In the genomic region with DNA sequence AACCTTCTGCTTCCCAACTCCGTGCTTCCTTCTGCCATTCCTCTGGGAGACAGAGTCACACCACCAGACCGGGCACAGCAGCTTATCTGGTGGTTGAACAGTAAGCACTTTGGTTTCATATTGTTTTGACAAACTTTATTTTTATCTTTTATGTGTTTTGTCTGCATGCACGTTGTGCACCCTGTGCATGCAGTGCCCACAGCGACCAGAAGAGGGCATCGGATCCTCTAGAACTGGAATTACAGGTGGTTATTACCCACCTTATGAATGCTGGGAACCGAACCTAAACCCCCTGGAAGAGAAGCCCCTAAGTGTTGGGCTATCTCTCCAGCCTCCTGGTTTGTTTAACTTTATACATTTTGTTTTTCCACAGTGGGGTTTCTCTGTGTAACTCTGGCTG, we compare ENCODE assay signal across 16 mouse cellular contexts.
DNase-seq lines count a peak whose midpoint lies in the region; ATAC-seq and TF ChIP-seq lines count a peak whose summit lies in the region.
"Had no signal": no experiment of that assay in that cellular context is flagged by ENCODE, and none has a peak within 500 bp of the region (broad histone marks: within the 10 kb centered on the region; RNA-seq: fewer than 3 reads in every experiment).

No protein-coding gene starts in this region.

- in situ Hi-C loops in ES-E14 (cut with MboI; ENCODE audit: low sequenced_read_pairs in 2 of 2, unreplicated experiment in 2 of 2): no loop called here

- H3K27ac ChIP-seq in hindbrain, postnatal 0 days: no peak overlapping the region
- no peak overlapping the region for H3K27ac ChIP-seq in hindbrain, embryonic 11.5 days (ENCODE audit: low read depth, low read length)
- H3K27ac ChIP-seq in liver, postnatal 0 days (ENCODE audit: low read depth): no peak overlapping the region
- no peak overlapping the region for H3K27ac ChIP-seq in liver, embryonic 11.5 days (ENCODE audit: low read depth, low read length)
- no peak overlapping the region for H3K27ac ChIP-seq in ES-E14 (ENCODE audit: insufficient read depth, low read depth, low read length, poor library complexity, severe bottlenecking)
- no peak overlapping the region for H3K27ac ChIP-seq in embryonic fibroblast, embryonic 13.5 days (ENCODE audit: insufficient read depth, low read length)
- H3K27ac ChIP-seq: embryonic facial prominence, embryonic 12.5 days; limb, embryonic 13.5 days; lung, embryonic 15.5 days had no signal

- TF ChIP-seq CTCF in hindbrain, postnatal 0 days (IDR thresholded peaks at IDR 0.05; ENCODE audit: low read depth): peak; percentile 35; the same call in 1 of the 2 replicates
- peak; percentile 12; the same call in 1 of the 2 replicates for TF ChIP-seq CTCF in liver, postnatal 0 days (IDR thresholded peaks at IDR 0.05; ENCODE audit: low read depth)
- TF ChIP-seq CTCF in embryonic fibroblast, embryonic 13.5 days (IDR thresholded peaks at IDR 0.05; ENCODE audit: borderline replicate concordance, insufficient read depth, low read length): peak; percentile 12; the same call in 1 of the 2 replicates

- no peak for ATAC-seq in hindbrain, postnatal 0 days
- no peak for ATAC-seq in hindbrain, embryonic 11.5 days (ENCODE audit: low FRiP score)
- ATAC-seq in liver, postnatal 0 days: no peak
- no peak for ATAC-seq in liver, embryonic 11.5 days (replicated peaks; ENCODE audit: low FRiP score)
- ATAC-seq: forebrain, embryonic 16.5 days had no signal

- H3K4me3 ChIP-seq in hindbrain, postnatal 0 days (ENCODE audit: low read length): no peak overlapping the region
- no peak overlapping the region for H3K4me3 ChIP-seq in hindbrain, embryonic 11.5 days (ENCODE audit: low read depth, low read length)
- no peak overlapping the region for H3K4me3 ChIP-seq in liver, postnatal 0 days (ENCODE audit: low read depth, low read length)
- no peak overlapping the region for H3K4me3 ChIP-seq in liver, embryonic 11.5 days (ENCODE audit: low read depth, low read length)
- no peak overlapping the region for H3K4me3 ChIP-seq in ES-E14 (ENCODE audit: insufficient read depth in 1 of 2, low read depth in 1 of 2, low read length in 2 of 2, poor library complexity in 1 of 2, severe bottlenecking in 1 of 2)
- no peak overlapping the region for H3K4me3 ChIP-seq in embryonic fibroblast, embryonic 13.5 days (ENCODE audit: insufficient read depth, low read length)
- H3K4me3 ChIP-seq: embryonic facial prominence, embryonic 12.5 days; limb, embryonic 13.5 days; lung, embryonic 15.5 days had no signal

- H3K27me3 ChIP-seq in hindbrain, postnatal 0 days (ENCODE audit: insufficient read depth, low read length): no peaks in the 10 kb centered on the region
- no peaks in the 10 kb centered on the region for H3K27me3 ChIP-seq in hindbrain, embryonic 11.5 days (ENCODE audit: control insufficient read depth, insufficient read depth, low read length)
- H3K27me3 ChIP-seq in liver, postnatal 0 days (ENCODE audit: insufficient read depth, low read length): no peaks in the 10 kb centered on the region
- no peaks in the 10 kb centered on the region for H3K27me3 ChIP-seq in liver, embryonic 11.5 days (replicated peaks; ENCODE audit: control insufficient read depth, insufficient read depth, low read length)
- H3K27me3 ChIP-seq: embryonic facial prominence, embryonic 12.5 days; limb, embryonic 13.5 days; lung, embryonic 15.5 days had no signal

- no peaks in the 10 kb centered on the region for H3K36me3 ChIP-seq in hindbrain, postnatal 0 days (ENCODE audit: insufficient read depth, low read length)
- no peaks in the 10 kb centered on the region for H3K36me3 ChIP-seq in hindbrain, embryonic 11.5 days (ENCODE audit: control insufficient read depth, insufficient read depth, low read length)
- H3K36me3 ChIP-seq in liver, postnatal 0 days (replicated peaks; ENCODE audit: insufficient read depth, low read length): no peaks in the 10 kb centered on the region
- H3K36me3 ChIP-seq in liver, embryonic 11.5 days (ENCODE audit: control insufficient read depth, insufficient read depth, low read length): 0 out of 2 replicates have a peak, but pooled peaks cover 3% of the 10 kb centered on the region
- no peaks in the 10 kb centered on the region for H3K36me3 ChIP-seq in ES-E14 (ENCODE audit: control insufficient read depth, insufficient read depth, low read length, poor library complexity, severe bottlenecking)
- H3K36me3 ChIP-seq: embryonic facial prominence, embryonic 12.5 days; limb, embryonic 13.5 days; lung, embryonic 15.5 days had no signal

- no peak overlapping the region for H3K9ac ChIP-seq in hindbrain, postnatal 0 days (replicated peaks; ENCODE audit: low read length)
- no peak overlapping the region for H3K9ac ChIP-seq in hindbrain, embryonic 11.5 days (ENCODE audit: low read depth, low read length)
- H3K9ac ChIP-seq in liver, postnatal 0 days (replicated peaks): no peak overlapping the region
- no peak overlapping the region for H3K9ac ChIP-seq in liver, embryonic 11.5 days (ENCODE audit: low read depth, low read length)
- H3K9ac ChIP-seq in ES-E14 (ENCODE audit: insufficient read depth, low read depth, low read length, poor library complexity, severe bottlenecking): no peak overlapping the region
- H3K9ac ChIP-seq: embryonic facial prominence, embryonic 12.5 days; limb, embryonic 13.5 days; lung, embryonic 15.5 days had no signal

- no peak overlapping the region for H3K4me2 ChIP-seq in hindbrain, postnatal 0 days (ENCODE audit: low read depth, low read length)
- no peak overlapping the region for H3K4me2 ChIP-seq in hindbrain, embryonic 11.5 days (replicated peaks; ENCODE audit: low read depth, low read length)
- no peak overlapping the region for H3K4me2 ChIP-seq in liver, postnatal 0 days (ENCODE audit: low read depth, low read length)
- H3K4me2 ChIP-seq in liver, embryonic 11.5 days: no peak overlapping the region
- H3K4me2 ChIP-seq: embryonic facial prominence, embryonic 12.5 days; limb, embryonic 13.5 days; lung, embryonic 15.5 days had no signal

- TF ChIP-seq EP300 in liver, postnatal 0 days (IDR thresholded peaks at IDR 0.05; ENCODE audit: low read depth): no peak

- TF ChIP-seq POLR2A in embryonic fibroblast, embryonic 13.5 days (IDR thresholded peaks at IDR 0.05; ENCODE audit: low read depth, low read length): no peak

- H3K9me3 ChIP-seq in hindbrain, postnatal 0 days (ENCODE audit: low read length): no peaks in the 10 kb centered on the region; the same call in 1 of the 2 replicates
- H3K9me3 ChIP-seq in hindbrain, embryonic 11.5 days (ENCODE audit: control insufficient read depth, low read length): no peaks in the 10 kb centered on the region
- H3K9me3 ChIP-seq in liver, postnatal 0 days (ENCODE audit: low read length): no peaks in the 10 kb centered on the region
- H3K9me3 ChIP-seq in liver, embryonic 11.5 days (ENCODE audit: control insufficient read depth, low read length): no peaks in the 10 kb centered on the region
- no peaks in the 10 kb centered on the region for H3K9me3 ChIP-seq in ES-E14 (ENCODE audit: control insufficient read depth, insufficient read depth, low read depth, low read length)
- H3K9me3 ChIP-seq: embryonic facial prominence, embryonic 12.5 days; lung, embryonic 15.5 days had no signal

- WGBS in hindbrain, postnatal 0 days: 97% methylated on average over 6 of the region's 6 CpGs
- 90% methylated on average over 6 of the region's 6 CpGs for WGBS in hindbrain, embryonic 11.5 days
- 88% methylated on average over 6 of the region's 6 CpGs for WGBS in liver, postnatal 0 days (ENCODE audit: insufficient replicate concordance)
- WGBS in liver, embryonic 11.5 days: 87% methylated on average over 6 of the region's 6 CpGs

- DNase-seq in hindbrain, postnatal 0 days (ENCODE audit: low spot score): no peak
- DNase-seq in hindbrain, embryonic 11.5 days (ENCODE audit: low spot score): no peak
- no peak for DNase-seq in liver, postnatal 0 days
- DNase-seq in liver, embryonic 11.5 days (ENCODE audit: low spot score): no peak
- no peak for DNase-seq in ES-E14 (ENCODE audit: low read depth, low spot score)
- no peak for DNase-seq in urinary bladder, postnatal 10 days (ENCODE audit: low spot score)
- DNase-seq in embryo, embryonic 9.5 days (ENCODE audit: extremely low spot score): no peak
- DNase-seq: adrenal gland, adult 8-10 months; cerebellum, adult 8-10 months; midbrain, embryonic 14.5 days; retina, postnatal 1 day had no signal

- H3K4me1 ChIP-seq in hindbrain, postnatal 0 days (ENCODE audit: insufficient read depth, low read length): no peaks in the 10 kb centered on the region
- H3K4me1 ChIP-seq in hindbrain, embryonic 11.5 days (replicated peaks; ENCODE audit: control insufficient read depth, insufficient read depth, low read length): no peaks in the 10 kb centered on the region
- H3K4me1 ChIP-seq in liver, postnatal 0 days (ENCODE audit: insufficient read depth): no peaks in the 10 kb centered on the region
- no peaks in the 10 kb centered on the region for H3K4me1 ChIP-seq in liver, embryonic 11.5 days (replicated peaks; ENCODE audit: control insufficient read depth, insufficient read depth, low read length)
- H3K4me1 ChIP-seq in ES-E14 (ENCODE audit: control insufficient read depth in 2 of 2, insufficient read depth in 2 of 2, low read length in 2 of 2, poor library complexity in 1 of 2): no peaks in the 10 kb centered on the region
- no peaks in the 10 kb centered on the region for H3K4me1 ChIP-seq in embryonic fibroblast, embryonic 13.5 days (ENCODE audit: control insufficient read depth, insufficient read depth, low read length)
- H3K4me1 ChIP-seq: embryonic facial prominence, embryonic 12.5 days; limb, embryonic 13.5 days; lung, embryonic 15.5 days had no signal

TF ChIP-seq in ES-E14, 5 proteins besides CTCF, POLR2A, EP300 and RAD21:
- TF ChIP-seq CHD2 (IDR thresholded peaks at IDR 0.05; ENCODE audit: low read depth, low read length): no peak
- TF ChIP-seq ZC3H11A (IDR thresholded peaks at IDR 0.05; ENCODE audit: borderline replicate concordance, low read depth, low read length): peak; percentile 67; the same call in 1 of the 2 replicates
